In the genomic region with DNA sequence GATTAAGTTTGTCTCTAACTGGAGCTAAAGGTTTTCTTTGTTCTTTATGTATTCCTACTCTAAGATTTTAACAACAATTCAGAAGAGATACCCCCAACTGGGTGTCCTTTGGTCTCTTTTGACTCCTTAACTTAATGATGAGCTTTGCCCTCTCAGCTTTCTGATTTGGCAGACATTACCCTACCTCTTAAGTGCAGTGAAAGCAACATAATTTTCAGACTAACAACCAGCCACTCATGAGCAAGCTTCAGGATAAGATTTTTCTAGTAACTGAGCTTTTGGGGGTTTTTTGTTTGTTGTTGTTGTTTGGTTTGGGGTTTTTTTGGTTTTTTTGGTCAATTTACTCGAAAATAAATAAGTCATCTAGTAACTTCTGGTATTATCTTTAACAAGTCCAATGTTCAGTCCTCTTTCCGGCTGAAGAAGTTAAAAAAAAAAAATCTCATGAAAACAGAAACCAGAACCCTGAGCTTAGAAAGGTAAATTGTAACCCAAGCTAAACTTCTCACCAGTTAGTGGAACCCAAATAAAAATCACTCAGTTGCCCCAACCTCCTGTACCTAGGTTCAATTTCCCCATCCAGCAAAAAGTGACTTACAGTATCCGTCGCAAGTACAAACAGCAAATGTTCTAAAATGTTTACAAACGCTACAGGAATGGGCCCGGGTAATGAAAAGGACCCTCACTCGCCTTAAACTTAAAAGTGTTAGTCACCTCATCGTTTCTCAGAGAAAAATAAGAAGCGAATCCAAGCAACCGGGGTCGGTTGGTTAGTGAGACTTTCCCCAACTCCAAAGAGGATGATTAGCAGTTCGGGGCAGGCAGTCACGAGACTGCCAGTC, we compare ENCODE assay signal across 10 mouse cellular contexts. TPM values are rescaled to one million over a fixed set of nuclear protein-coding genes. Genes with fewer than 3 reads are reported as not detected.
DNase-seq lines count a peak whose midpoint lies in the region; ATAC-seq and TF ChIP-seq lines count a peak whose summit lies in the region.
"Had no signal": no experiment of that assay in that cellular context is flagged by ENCODE, and none has a peak within 500 bp of the region (broad histone marks: within the 10 kb centered on the region; RNA-seq: fewer than 3 reads in every experiment).

No protein-coding gene starts in this region.

- no peak for TF ChIP-seq CTCF in bone marrow macrophage, adult 2 months (IDR thresholded peaks at IDR 0.05; ENCODE audit: low read depth, low read length)

- 2% methylated on average over 13 of the region's 13 CpGs for WGBS in heart, embryonic 15.5 days
- WGBS in hindbrain, embryonic 16.5 days = 5% methylated on average over 13 of the region's 13 CpGs
- WGBS in midbrain, embryonic 13.5 days = 4% methylated on average over 13 of the region's 13 CpGs

- no peak for TF ChIP-seq POLR2A in bone marrow macrophage, adult 2 months (IDR thresholded peaks at IDR 0.05; ENCODE audit: borderline replicate concordance, low read depth, low read length)

- no peaks in the 10 kb centered on the region for H3K9me3 ChIP-seq in heart, embryonic 15.5 days (replicated peaks)
- no peaks in the 10 kb centered on the region for H3K9me3 ChIP-seq in hindbrain, embryonic 16.5 days (ENCODE audit: control insufficient read depth, low read length)
- no peaks in the 10 kb centered on the region for H3K9me3 ChIP-seq in midbrain, embryonic 13.5 days

- H3K4me2 ChIP-seq in heart, embryonic 15.5 days = peak overlapping the region; percentile 66
- H3K4me2 ChIP-seq in hindbrain, embryonic 16.5 days (ENCODE audit: low read length) = peak overlapping the region; percentile 83
- peak overlapping the region; percentile 69 for H3K4me2 ChIP-seq in midbrain, embryonic 13.5 days (replicated peaks)

- H3K4me3 ChIP-seq in heart, embryonic 15.5 days = peak overlapping the region; percentile 88
- H3K4me3 ChIP-seq in bone marrow macrophage, adult 2 months (ENCODE audit: insufficient read depth, low read length) = peak overlapping the region; percentile 88
- peak overlapping the region; percentile 73 for H3K4me3 ChIP-seq in hindbrain, embryonic 16.5 days (ENCODE audit: low read length)
- H3K4me3 ChIP-seq in midbrain, embryonic 13.5 days (replicated peaks) = peak overlapping the region; percentile 93

- H3K27me3 ChIP-seq in heart, embryonic 15.5 days = no peaks in the 10 kb centered on the region
- H3K27me3 ChIP-seq in hindbrain, embryonic 16.5 days (replicated peaks; ENCODE audit: control insufficient read depth, insufficient read depth, low read length) = no peaks in the 10 kb centered on the region
- no peaks in the 10 kb centered on the region for H3K27me3 ChIP-seq in midbrain, embryonic 13.5 days
- H3K27me3 ChIP-seq: Patski had no signal

- H3K9ac ChIP-seq in heart, embryonic 15.5 days = peak overlapping the region; percentile 95
- peak overlapping the region; percentile 90 for H3K9ac ChIP-seq in hindbrain, embryonic 16.5 days (ENCODE audit: low read depth, low read length)
- H3K9ac ChIP-seq in midbrain, embryonic 13.5 days (replicated peaks) = peak overlapping the region; percentile 93

- peaks cover 29% of the 10 kb centered on the region for H3K4me1 ChIP-seq in heart, embryonic 15.5 days (replicated peaks)
- peaks cover 25% of the 10 kb centered on the region for H3K4me1 ChIP-seq in bone marrow macrophage, adult 2 months (ENCODE audit: control insufficient read depth, insufficient read depth, low read length)
- H3K4me1 ChIP-seq in hindbrain, embryonic 16.5 days (ENCODE audit: control insufficient read depth, insufficient read depth, low read depth, low read length) = peaks cover 23% of the 10 kb centered on the region
- H3K4me1 ChIP-seq in midbrain, embryonic 13.5 days (replicated peaks) = peaks cover 37% of the 10 kb centered on the region

- no peak for ATAC-seq in heart, embryonic 15.5 days (replicated peaks; ENCODE audit: insufficient number of reproducible peaks, insufficient read depth, low FRiP score, low read depth)
- no peak for ATAC-seq in hindbrain, embryonic 16.5 days
- no peak for ATAC-seq in midbrain, embryonic 13.5 days

- no peak for DNase-seq in heart, adult 9 months (ENCODE audit: low spot score in 2 of 2)
- DNase-seq in cerebellum, adult 11-12 months = no peak
- DNase-seq in adrenal gland, postnatal 14 days = no peak
- no peak for DNase-seq in B cell, adult 2 months

- no peaks in the 10 kb centered on the region for H3K36me3 ChIP-seq in heart, embryonic 15.5 days
- no peaks in the 10 kb centered on the region for H3K36me3 ChIP-seq in hindbrain, embryonic 16.5 days (ENCODE audit: control insufficient read depth, insufficient read depth, low read length)
- no peaks in the 10 kb centered on the region for H3K36me3 ChIP-seq in midbrain, embryonic 13.5 days

- H3K27ac ChIP-seq in heart, embryonic 15.5 days = peak overlapping the region; percentile 99
- peak overlapping the region; percentile 83 for H3K27ac ChIP-seq in bone marrow macrophage, adult 2 months (ENCODE audit: insufficient read depth, low read depth, low read length)
- peak overlapping the region; percentile 92 for H3K27ac ChIP-seq in hindbrain, embryonic 16.5 days (ENCODE audit: low read depth, low read length)
- peak overlapping the region; percentile 97 for H3K27ac ChIP-seq in midbrain, embryonic 13.5 days

RNA-seq across cellular contexts. Expression of gene Ndel1, which starts 19.8 kb away (rescaled TPM):
- polyA plus RNA-seq in heart, embryonic 15.5 days (2015; fragmentation: Nextera tagmentation; extraction: Ambion mirVana) = 65.5 and 69.3 TPM in 2 replicates
- 63.4 and 64.6 TPM in 2 replicates for polyA plus RNA-seq in bone marrow macrophage, adult 2 months (2012; ENCODE audit: insufficient read depth, insufficient read length, missing spikeins)
- polyA plus RNA-seq in hindbrain, embryonic 16.5 days (2015; fragmentation: Nextera tagmentation; extraction: Ambion mirVana) = 109 and 112 TPM in 2 replicates
- polyA plus RNA-seq in midbrain, embryonic 13.5 days (2015; fragmentation: Nextera tagmentation; extraction: Ambion mirVana) = 79.9 and 80.8 TPM in 2 replicates
- 67.1 and 73.2 TPM in 2 replicates for total RNA-seq in adrenal gland, postnatal 14 days (2021)

RNA-seq across cellular contexts. Expression of gene Rnf222, which starts 36.5 kb away (rescaled TPM):
- polyA plus RNA-seq in heart, embryonic 15.5 days (2015; fragmentation: Nextera tagmentation; extraction: Ambion mirVana) = 0.05 and 0.19 TPM in 2 replicates
- not detected in 2 replicates for polyA plus RNA-seq in bone marrow macrophage, adult 2 months (2012; ENCODE audit: insufficient read depth, insufficient read length, missing spikeins)
- 0.04 TPM in 1 of 2 replicates, not detected in the other for polyA plus RNA-seq in hindbrain, embryonic 16.5 days (2015; fragmentation: Nextera tagmentation; extraction: Ambion mirVana)
- 0.04 and 0.05 TPM in 2 replicates for polyA plus RNA-seq in midbrain, embryonic 13.5 days (2015; fragmentation: Nextera tagmentation; extraction: Ambion mirVana)
- 0.15 TPM in 1 of 2 replicates, not detected in the other for total RNA-seq in adrenal gland, postnatal 14 days (2021)
- polyA plus RNA-seq: large intestine, adult 2 months; Patski had no signal

RNA-seq across cellular contexts. Expression of gene Rpl26, which starts 49.5 kb away (rescaled TPM):
- 507 and 557 TPM in 2 replicates for polyA plus RNA-seq in heart, embryonic 15.5 days (2015; fragmentation: Nextera tagmentation; extraction: Ambion mirVana)
- 2,262 and 2,432 TPM in 2 replicates for polyA plus RNA-seq in bone marrow macrophage, adult 2 months (2012; ENCODE audit: insufficient read depth, insufficient read length, missing spikeins)
- 487 and 500 TPM in 2 replicates for polyA plus RNA-seq in hindbrain, embryonic 16.5 days (2015; fragmentation: Nextera tagmentation; extraction: Ambion mirVana)
- polyA plus RNA-seq in midbrain, embryonic 13.5 days (2015; fragmentation: Nextera tagmentation; extraction: Ambion mirVana) = 718 and 727 TPM in 2 replicates
- total RNA-seq in adrenal gland, postnatal 14 days (2021) = 1,094 and 1,263 TPM in 2 replicates
